Mouse (Mus musculus) c-Kit-negative CD71-positive TER-119-positive erythroid progenitor cells, embryonic 14.5 days (primary cell): Measurements from ENCODE around the gene Ppm1n.
A peak's percentile ranks its signal among the peaks of the same experiment; 100 is the strongest.

Experiments used
- DNase-seq: peaks from one replicate; pipeline ENCODE4 v3.0.0-alpha.2; 2013; ENCODE audit warnings: low read depth, low spot score

Ppm1n gene

DNA sequence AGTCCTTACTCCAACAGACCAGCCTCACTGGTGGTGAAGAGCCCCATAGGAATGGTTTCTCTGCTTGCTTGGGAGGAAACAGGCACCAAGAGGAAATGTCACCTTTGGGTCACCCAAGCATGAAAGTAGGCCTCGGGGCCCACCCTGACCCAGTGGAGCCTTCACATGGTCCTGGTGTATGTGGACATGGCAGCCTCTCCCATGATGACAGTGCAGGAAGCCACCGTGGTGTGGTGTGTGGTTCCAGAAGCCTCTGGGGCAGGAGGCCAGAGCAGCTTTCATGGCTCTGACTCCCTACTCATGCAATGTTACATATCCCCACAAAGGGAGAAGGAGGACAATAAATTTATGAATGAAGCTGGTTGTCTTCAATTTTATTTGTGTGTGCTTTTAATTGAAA lies 32.4 kb downstream of the Ppm1n start:
- no peak for DNase-seq

DNA sequence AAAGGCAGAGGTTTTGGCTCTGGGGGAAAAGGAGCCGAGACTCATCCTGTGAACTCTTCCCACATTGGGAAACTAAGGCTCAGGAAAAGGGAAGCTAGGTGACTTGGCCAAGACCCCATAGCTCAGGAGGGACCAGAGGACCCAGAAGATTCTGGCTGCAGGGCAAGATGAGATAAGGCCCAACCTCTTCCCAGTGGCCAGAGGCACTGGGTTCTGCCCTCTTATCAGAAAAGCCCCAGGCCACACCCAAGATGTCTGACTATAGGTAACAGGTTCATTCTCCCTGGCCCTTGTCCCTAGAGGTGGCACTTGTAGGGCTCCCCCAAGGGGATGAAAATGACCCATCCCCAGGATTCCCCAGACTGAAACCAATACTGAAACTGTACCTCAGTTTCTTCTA lies 33.0 kb downstream of the Ppm1n start:
- no peak for DNase-seq

DNA sequence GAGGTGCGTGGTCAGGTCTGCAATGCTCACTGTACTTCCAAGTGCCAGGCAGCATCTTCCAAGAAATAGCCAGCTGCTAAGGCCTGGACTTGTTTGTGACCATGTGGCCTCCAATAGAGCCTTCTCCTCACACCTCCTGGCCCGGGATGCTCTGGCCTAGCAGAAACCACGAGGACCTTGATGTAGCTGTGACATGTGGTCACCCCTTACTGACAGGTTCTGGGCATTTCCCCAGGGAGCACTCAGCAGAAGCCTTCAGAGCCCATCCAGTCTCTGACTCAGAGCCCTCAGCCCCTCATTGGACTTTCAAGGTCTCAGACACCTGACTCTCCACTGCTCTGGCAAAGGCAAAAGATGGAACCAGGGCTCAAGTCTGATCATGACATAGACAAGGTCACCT lies 34.8 kb downstream of the Ppm1n start:
- DNase-seq = no peak

DNA sequence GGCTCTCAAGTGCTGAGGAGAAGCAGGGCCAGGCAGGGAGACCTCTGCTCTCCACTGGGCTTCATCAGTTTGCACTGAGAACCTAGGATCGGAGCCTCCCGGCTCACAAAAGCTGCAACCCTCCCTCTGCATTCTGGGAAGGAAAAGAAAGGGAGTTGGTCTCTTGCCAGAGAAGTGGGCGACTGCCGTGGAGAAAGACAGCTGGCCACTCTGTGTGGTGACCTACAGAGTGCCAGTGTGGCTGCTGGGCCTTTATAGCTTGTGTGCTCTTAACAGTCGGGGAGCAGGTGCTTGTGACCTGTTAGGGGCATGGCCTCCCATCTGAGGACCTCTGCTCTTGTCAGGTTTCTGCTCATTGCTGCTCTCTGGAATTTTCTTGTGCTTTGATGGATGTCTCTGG lies 36.0 kb downstream of the Ppm1n start:
- DNase-seq = no peak

DNA sequence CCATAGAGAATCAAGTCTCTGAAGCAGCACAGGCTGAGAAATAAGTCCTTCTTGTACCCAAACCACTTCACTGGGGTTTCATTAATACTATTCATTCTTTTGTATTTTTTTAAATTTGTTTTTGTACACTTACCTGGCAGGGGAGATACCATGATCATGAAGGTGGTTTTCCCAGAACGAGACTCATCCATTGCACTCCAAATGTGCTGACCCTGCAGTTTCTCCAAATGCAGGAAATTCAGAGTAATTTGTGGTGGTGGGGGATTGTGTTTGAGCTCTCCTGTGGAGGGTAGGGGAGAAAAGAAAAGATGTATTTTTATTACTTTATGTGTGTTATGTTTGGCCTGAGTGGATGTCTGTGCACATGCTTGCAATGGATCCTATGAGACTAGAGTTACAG lies 37.9 kb downstream of the Ppm1n start:
- DNase-seq = no peak

DNA sequence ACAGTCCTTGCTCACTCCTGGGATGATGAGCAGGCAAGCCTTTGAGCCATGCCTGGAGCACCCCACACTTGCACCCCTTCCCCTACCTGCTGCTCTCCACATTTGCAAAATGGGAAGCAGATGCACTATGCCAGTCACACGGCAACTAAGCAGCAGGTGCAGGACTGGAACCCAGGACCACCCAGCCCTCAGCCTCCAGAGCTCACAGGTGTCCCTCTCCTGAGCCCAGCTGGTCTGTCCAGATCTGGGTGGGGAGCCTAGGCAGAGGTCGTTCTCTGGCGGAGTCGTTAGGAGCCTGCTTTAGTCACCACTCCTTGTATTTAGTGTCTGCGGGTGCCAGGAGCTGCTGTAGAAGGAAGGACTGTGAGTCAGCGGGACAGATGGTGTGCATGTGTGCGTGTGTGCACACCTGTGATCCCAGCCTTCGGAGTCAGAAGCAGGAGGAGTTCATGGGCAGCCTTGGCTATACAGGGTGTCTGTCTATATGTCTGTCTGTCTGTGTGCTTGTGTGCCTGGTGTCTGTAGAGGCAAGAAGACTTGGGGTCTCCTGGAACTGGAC lies 38.9 kb downstream of the Ppm1n start:
- no peak for DNase-seq

DNA sequence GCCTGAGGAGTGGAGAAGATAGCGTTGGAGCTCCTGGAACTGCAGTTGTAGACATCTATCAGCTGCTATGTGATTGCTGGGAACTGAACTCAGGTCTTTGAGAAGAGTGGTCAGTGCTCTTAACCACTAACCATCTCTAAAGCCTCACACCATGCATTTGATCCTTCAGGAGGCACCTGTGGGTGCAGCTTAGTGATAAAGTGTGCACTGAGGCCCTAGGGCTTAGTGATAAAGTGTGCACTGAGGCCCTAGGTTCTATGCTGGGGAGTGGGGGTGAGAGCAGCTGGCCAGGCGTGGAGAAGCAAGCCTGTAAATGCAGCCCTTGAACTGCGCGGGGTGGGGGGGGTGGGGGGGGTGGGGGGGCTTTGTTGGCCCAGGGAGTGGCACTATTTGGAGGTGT lies 39.9 kb downstream of the Ppm1n start:
- no peak for DNase-seq

DNA sequence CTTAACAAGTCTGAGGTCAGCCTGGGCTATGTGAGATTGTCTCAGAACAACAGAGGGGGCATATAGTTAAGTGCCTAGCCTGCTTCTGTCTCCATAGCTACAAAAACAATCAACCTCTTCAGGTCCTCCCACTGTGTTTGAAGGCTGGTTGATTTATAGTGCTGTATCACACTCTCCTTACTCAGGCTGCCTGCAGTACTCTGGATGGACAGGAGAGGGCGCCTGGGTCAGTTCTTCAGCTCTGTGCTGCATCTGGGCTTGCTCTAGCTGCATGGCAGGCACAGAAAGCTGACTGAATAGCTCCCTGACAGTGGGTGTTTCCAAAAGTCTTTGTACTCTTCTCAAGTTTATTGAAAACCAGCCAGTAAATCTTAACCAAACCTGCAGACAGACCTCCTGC lies 40.4 kb downstream of the Ppm1n start:
- peak; percentile 92 for DNase-seq

DNA sequence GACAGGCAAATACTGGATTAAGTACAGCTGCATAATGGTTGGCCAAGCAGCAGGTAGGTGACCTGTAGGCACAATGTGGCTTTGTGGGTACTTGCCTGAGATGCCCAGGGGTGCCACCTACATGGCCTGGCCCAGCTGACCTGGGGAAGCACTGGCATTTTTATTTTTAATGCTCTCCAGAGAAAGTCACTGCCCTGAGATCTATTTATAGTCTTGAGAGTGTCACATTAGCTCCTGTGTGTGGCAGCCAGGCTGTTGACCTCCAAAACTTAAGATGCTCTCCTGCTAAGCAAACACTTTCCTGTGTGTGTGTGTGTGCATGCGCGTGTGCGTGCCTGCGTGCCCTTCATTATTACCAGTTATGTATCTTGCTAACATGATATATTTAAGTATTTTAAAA lies 41.5 kb downstream of the Ppm1n start:
- DNase-seq = no peak

DNA sequence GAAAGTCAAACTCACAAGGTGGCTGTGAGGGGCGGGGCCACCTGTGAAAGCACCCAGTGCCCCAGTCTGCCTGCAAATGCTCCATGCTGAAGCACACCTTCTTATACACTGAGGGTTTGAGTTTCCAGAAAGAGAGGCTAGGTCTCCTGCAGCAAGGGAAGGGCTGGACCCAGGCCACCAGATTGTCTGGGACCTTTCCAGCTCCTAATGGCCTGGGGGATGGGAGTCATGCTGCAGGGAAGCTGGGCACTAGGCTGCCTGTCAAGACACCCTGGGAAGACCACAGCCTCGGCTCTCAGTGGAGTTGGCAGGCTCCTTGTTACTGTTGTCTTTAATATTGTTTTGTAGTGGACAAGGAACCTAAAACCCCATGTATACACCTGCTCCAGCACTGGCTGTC lies 43.5 kb downstream of the Ppm1n start:
- DNase-seq = no peak

DNA sequence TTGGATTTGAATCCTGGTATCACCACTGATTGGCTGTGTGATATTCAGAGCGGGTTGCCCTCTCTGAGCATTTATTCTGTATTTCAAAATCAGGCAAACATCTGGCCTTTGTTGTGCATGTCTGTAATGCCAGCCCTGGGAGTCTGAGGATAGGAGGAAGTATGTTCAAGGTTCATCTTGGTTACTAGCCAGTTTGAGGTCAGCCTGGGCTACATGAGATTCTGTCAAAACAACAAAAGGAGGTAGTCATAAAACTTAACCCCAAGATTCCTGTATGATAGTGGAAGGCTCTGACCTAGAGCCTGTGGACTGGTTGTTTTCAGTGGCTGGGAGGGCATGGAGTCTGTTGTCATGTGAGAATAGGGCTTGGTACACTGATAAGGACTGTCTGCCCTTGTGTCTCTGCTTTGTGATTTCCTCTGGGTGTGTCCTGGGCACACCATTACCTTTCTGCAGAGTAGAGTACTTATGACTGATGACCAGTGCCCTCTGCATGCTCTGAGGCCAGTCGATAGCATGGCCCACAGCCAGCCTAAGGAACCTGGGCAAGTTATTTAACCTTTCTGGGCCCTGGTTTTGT lies 44.7 kb downstream of the Ppm1n start:
- no peak for DNase-seq

DNA sequence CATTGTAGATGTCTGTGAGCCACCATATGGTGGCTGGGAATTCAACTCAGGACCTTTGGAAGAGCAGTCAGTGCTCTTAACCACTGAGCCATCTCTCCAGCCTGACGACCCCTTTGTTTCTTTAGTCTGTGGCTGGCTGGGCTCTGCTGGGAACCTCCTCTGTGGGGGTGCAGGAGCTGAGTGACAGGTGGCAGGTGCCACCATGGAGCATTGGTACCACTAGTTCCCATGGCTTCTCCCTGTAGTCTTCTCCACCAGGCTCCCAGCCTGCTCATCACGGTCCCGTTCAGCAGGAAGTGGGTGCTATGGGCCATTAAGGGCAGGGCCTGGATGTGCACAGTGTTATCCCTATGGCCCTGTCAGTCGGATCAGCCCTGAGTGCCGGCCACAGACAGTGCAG lies 45.2 kb downstream of the Ppm1n start:
- DNase-seq = no peak

DNA sequence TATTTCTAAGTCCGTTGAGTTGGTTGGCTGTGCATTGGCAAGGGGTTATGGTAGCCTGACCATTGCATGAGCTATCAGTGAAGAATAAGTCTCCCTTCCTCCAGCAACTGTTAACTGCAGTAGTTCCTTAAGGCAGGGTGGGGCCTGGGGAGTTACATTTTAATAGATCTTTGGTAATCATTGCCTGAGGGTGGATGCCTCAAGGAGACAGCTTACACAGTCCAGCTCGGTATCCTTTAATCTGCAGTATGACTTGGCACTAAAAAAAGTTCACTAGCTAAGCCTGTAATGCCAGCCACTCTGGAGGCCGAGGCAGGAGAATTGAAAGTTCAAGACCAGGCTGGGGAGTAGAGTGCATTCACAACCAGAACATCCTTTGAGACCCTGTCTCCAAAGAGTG lies 48.0 kb downstream of the Ppm1n start:
- no peak for DNase-seq

DNA sequence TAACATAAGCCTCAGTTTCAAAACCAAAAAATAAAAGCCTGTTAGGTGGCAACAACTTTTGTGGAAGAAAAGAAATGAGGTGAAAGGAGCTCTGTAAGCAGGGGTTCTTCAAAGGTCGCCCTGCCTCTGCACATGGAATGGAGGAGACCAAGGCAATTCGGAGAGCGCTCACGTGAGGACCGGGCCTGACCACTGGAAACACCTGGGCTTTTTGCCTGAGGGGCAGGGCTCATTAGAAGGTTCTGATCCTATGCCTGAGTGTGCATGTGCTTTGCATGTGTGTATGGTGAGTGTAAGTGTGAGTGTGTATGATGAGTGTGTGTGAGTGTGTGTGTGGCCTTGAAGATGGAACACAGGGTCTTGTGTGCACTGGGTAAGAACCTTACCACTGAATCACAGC lies 49.0 kb downstream of the Ppm1n start:
- no peak for DNase-seq

DNA sequence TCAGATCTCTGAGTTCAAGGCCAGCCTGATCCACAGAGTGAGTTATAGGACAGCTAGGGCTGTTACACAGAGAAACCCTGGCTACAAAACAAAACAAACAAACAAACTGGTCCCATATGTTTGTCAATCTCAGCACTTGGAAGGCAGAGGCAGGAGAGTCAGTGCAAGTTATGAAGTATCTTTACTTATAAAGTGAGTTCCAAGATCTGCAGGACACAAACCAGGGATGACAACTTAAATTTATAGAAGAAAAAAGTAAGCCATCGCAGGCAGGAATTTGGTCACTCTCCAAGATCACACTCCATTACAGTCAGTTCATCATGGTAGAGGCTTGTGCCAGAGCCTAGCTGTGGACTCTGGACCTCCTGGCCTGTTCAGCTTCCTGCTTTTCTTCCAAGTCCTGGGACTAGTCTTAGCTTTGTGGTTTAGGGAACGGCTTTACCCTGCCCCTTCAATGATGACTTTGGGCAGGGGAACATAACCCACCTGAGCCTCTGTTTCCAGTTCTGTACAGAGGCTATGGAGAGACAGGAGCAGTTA lies 49.8 kb downstream of the Ppm1n start:
- no peak for DNase-seq

DNA sequence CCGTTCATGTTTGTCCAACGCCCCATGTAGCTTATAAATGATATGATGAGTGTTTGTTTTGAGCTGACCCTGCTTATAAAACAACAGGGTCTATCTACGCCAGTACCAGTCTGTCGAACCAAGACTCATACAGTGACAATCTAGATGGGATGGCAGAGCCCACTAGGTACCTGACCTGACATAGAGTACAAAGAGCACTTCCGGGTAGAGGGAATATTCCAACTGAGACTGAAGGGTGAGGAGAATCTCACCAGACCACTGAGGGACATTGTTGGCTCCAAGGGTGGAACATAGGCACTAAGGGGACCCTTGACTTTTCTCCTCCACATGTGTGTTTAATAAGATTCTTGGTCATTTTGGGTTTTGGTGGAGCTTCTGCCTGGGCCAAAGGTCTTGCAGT lies 50.5 kb downstream of the Ppm1n start:
- no peak for DNase-seq

DNA sequence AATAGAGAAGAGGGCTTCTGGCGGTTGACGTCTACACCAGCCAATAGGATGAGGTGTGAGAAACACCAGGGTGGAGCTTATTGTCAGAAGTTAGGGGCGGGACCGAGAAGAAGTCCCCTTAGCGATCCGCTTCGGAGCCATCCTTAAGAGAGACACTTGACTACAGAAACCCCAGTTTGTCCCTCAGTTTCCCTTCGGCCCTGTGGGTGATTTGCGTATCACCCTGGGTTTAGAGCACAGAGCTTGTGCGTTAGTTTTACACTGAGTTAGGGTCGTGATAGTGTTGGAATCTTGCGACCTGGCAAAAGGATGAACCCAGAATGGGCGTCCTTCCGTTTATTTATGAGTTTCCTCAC lies 51.1 kb downstream of the Ppm1n start:
- no peak for DNase-seq

DNA sequence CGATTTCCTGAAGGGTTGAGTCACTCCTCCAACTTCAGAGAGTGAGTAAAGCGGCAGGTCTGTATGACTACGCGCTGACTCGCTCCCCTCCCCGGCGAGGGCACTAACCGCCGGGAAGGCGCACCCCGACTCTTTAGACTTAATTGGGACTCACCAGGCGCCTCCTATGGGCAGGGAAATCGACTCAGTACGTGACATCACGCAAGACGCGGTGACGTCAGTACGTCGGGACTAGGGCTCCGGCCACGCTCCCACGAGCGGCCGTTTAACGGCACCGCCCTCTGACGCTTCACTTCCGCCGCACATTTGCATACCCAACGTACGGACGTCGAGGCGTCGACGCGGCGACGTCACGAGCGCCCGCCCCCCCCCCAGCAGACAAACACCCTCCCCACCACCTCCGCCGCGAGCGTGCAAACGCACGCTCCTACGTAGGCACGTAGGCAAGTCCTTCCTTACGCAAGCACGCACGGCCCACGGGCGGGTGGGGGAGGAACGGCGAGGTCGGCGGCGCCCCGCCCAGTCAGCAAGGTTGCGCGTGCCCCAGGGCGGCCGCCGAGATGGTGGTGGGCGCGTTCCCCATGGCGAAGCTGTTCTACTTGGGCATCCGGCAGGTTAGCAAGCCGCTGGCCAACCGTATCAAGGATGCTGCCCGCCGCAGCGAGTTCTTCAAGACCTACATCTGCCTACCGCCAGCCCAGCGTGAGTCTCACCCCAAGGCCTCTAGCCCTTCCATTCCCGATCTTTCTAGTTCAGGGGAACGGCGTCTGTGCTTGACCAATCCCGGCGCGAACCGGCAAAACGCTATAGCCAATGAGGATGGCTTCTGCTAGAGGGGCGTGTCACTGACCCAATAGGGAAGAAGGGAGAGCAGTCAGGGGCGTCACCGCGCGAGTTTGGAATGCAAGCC lies 51.7 kb downstream of the Ppm1n start, which contains the start of gene Opa3:
Gene Opa3 (plus strand): TSS at position 452 of the 910 bp plus-strand sequence.
- peak; percentile 99 for DNase-seq

DNA sequence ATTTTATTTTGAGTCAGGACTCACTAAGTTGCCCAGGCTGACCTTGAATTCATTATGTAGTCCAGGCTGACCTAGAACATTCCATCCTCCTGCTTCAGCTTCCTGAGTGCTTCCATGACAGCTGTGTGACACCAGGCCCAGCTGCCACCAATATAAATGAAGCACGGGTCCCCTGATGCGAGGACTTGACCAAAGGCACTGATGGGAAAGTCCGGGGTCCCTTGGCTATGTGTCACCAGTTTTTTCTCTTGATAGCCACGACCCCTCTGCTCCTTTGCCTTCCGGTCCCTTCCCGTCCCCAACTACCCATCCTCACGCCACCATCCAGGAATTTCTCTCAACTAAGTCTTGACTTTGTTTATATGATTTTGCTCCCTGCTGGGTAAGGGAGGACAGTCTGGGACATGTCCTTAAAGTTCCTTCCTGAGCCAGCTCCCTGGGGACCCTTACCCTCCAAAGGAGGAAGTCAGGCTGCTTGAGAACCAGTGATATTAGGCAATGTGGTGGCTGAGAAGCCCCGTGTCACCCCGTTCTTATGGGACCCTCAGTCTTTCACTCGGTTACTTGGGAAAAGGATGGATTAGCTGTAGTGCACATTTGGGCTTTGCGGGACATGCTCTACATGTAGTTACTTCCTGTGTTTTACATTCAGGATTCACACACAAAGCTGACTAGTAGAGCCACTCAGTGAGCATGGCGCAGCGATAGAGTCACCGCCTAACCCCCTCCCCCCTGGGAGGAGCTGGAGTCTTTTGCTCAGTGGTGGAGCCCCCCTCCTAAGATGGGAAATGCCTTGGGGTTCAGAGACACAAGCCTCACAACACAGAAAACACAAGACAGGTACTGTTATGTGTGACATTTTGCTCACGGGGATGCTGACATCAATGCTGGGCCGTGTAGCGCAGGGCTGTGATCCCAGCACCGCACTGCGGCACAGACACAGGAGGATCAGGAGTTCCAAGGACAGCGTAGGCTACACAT lies 52.8 kb downstream of the Ppm1n start:
- peak; percentile 42 for DNase-seq
